Mouse (Mus musculus): ENCODE measurements around the gene Pakap.

DNA sequence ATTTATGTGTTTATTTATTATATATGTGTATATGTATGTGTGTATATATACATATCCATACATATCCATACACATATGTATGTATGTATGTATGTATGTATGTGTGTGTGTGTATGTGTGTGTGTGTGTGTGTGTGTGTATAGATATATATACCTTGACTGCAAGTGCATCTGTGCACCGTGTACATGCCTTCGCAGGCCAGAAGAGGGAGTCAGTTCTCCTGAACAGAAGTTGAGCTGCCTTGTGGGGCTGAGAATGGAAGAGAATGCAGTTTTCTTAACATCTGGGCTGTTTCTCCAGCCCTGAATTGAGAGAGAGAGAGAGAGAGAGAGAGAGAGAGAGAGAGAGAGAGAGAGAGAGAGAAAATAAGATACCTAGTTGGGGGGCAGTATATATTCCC, 155.7 kb downstream of the Pakap start:
- TF ChIP-seq CTCF (IDR thresholded peaks at IDR 0.05; ENCODE audit: low read depth, low read length) (no peak), TAL1 (conservative IDR thresholded peaks at IDR 0.05; ENCODE audit: low read depth, low read length) (no peak)

Data from G1E (cell line).